Mouse (Mus musculus) kidney, embryonic 14.5 days (tissue): ENCODE results near the gene Gas7. TPM values are rescaled to one million over a fixed set of nuclear protein-coding genes. Genes with fewer than 3 reads are reported as not detected.

Experiments
- ATAC-seq: fragments of 200-750 bp; cut with Nextera tagmentation; 2 replicates; pipeline ENCODE4 v1.8.0; 2017; ENCODE audit warnings: moderate number of reproducible peaks, mild to moderate bottlenecking, moderate TSS enrichment, moderate library complexity; ENCODE audit not compliant: low FRiP score, low TSS enrichment
- H3K27ac ChIP-seq: fragments of 300-500 bp; sonication (generic); 2 replicates; pipeline ENCODE4 v1.5.1; 2014; ENCODE audit warnings: low read depth, mild to moderate bottlenecking, low read length, moderate library complexity, mixed read lengths
- H3K27me3 ChIP-seq: fragments of 300-500 bp; sonication (generic); 2 replicates; pipeline ENCODE4 v1.6.1; 2014; ENCODE audit warnings: mild to moderate bottlenecking, low read length; ENCODE audit not compliant: control insufficient read depth, insufficient read depth
- H3K36me3 ChIP-seq: fragments of 300-500 bp; sonication (generic); 2 replicates; pipeline ENCODE4 v1.6.1; 2014; ENCODE audit warnings: low read length, mixed read lengths; ENCODE audit not compliant: control insufficient read depth, insufficient read depth
- H3K4me1 ChIP-seq: fragments of 300-500 bp; sonication (generic); 2 replicates; pipeline ENCODE4 v1.6.1; 2014; ENCODE audit warnings: low read length, mixed read lengths; ENCODE audit not compliant: control insufficient read depth, insufficient read depth
- H3K4me2 ChIP-seq: fragments of 300-500 bp; sonication (generic); replicated peaks from 2 replicates; pipeline ENCODE4 v1.6.1; 2014; ENCODE audit warnings: low read depth, mild to moderate bottlenecking, low read length
- H3K4me3 ChIP-seq: fragments of 300-500 bp; sonication (generic); 2 replicates; pipeline ENCODE4 v1.5.1; 2014; ENCODE audit warnings: mild to moderate bottlenecking, low read length
- H3K9ac ChIP-seq: fragments of 300-500 bp; sonication (generic); 2 replicates; pipeline ENCODE4 v1.6.1; 2014; ENCODE audit warnings: low read depth, mild to moderate bottlenecking, low read length, moderate library complexity
- H3K9me3 ChIP-seq: fragments of 300-500 bp; sonication (generic); 2 replicates; pipeline ENCODE4 v1.6.1; 2016; ENCODE audit warnings: low read length; ENCODE audit not compliant: control insufficient read depth
- WGBS: fragments of 180-500 bp; shearing (Covaris S2); extraction: QIAGEN DNeasy Blood & Tissue Kit; methylation state at CpG from one replicate; pipeline ENCODE4 v1.1.7; 2014; 5-methylcytosine and 5-hydroxymethylcytosine counted together
- polyA plus RNA-seq: library from polyadenylated mRNA; unstranded; fragments of >200 nt; fragmentation: Nextera tagmentation; extraction: Ambion mirVana; gene quantifications from 2 replicates; pipeline ENCODE4 v1.2.1, GENCODE M21; 2014

Gas7 gene
- polyA plus RNA-seq, 1 experiment from 2014 or later: 8.3 TPM

DNA sequence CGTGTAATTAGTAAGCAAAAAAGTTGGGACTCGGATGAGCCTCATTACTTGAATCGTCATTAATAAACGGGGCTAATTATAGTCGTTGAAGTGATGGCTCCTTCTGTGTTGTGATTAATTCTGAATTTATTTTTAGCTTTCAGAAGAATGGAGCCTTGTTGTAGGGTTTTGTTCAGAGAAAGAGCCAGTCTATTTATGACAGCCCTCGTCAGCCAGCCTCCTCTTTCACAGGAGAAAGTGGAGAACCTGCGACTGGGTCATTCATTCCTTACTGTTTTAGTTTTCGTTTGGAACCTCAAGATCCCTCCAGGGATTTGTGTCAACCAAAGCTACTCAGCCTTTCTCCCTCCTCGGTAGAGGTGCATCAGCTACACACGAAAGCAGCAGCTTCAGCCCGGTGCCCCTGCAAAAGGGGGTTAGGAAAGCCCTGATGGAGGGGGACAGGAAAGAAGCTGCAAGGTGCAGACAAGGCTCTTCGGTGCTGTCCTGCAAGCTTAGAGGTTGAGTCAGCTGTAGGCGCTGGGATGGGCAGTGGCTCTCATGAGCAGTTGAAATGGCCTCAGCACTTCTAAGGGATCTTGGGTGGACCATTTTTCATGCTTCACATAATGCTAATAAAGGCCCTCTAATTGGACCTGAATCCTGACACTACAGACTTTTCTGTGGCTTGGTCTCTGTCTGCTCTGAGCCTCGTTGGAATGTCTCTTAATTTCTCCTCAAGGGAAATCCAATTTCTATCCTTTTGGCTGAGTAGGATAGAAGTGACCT is 10.0 kb upstream of the Gas7 start:
- no peaks in the 10 kb centered on the region for H3K4me1 ChIP-seq
- no peaks in the 10 kb centered on the region for H3K36me3 ChIP-seq
- H3K27ac ChIP-seq: no peak overlapping the region
- H3K4me3 ChIP-seq: no peak overlapping the region
- H3K9ac ChIP-seq: no peak overlapping the region
- H3K27me3 ChIP-seq: no peaks in the 10 kb centered on the region
- no peaks in the 10 kb centered on the region for H3K9me3 ChIP-seq
- ATAC-seq: no peak
- H3K4me2 ChIP-seq: no peak overlapping the region
- WGBS: 77% methylated on average over 14 of the region's 14 CpGs

DNA sequence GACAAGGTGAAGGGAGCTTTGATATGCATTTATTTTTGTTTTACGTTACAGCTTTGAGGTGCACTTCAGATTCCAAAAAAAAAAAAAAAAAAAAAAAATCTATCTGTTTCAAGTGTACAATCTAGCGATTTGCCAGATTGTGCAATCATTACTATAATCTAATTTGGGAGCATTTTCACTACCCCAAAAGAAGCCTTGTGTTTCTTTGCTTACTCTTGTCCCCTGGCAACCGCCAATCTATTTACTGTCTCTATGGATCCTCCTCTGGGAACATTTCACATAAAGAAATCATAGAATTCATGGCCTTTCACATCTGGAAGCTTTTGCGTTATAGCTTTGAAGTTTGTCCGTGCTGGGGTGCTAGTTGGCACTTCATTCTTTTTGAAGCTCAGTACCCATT is 3.7 kb upstream of the Gas7 start:
- H3K27ac ChIP-seq: no peak overlapping the region
- H3K4me1 ChIP-seq: no peaks in the 10 kb centered on the region
- no peak overlapping the region for H3K4me3 ChIP-seq
- no peak for ATAC-seq
- no peaks in the 10 kb centered on the region for H3K36me3 ChIP-seq
- WGBS: 86% methylated on average over 5 of the region's 5 CpGs
- H3K9ac ChIP-seq: no peak overlapping the region
- no peak overlapping the region for H3K4me2 ChIP-seq
- 0 out of 2 replicates have a peak, but pooled peaks cover 5% of the 10 kb centered on the region for H3K27me3 ChIP-seq
- no peaks in the 10 kb centered on the region for H3K9me3 ChIP-seq

GRCm38 (mm10) chr11:67455527-67455981 is 317 bp downstream of the Gas7 start:
- Histone ChIP-seq H3K4me3 (peak overlapping the region; percentile 79), H3K9me3 (no peaks in the 10 kb centered on the region), H3K4me1 (no peaks in the 10 kb centered on the region), H3K9ac (peak overlapping the region; percentile 73), H3K27ac (peak overlapping the region; percentile 11; the same call in 1 of the 2 replicates), H3K4me2 (peak overlapping the region; percentile 98), H3K27me3 (0 out of 2 replicates have a peak, but pooled peaks cover 5% of the 10 kb centered on the region), H3K36me3 (no peaks in the 10 kb centered on the region)
- WGBS: under 1% methylated on average over 33 of the region's 42 CpGs
- peak; percentile 58 for ATAC-seq

- ATAC-seq: no peak
- Histone ChIP-seq H3K27me3 (0 out of 2 replicates have a peak, but pooled peaks cover 5% of the 10 kb centered on the region), H3K4me2 (peak overlapping the region; percentile 98), H3K9me3 (no peaks in the 10 kb centered on the region), H3K4me3 (peak overlapping the region; percentile 79), H3K27ac (no peak overlapping the region), H3K4me1 (0 out of 2 replicates have a peak, but pooled peaks cover 4% of the 10 kb centered on the region), H3K9ac (peak overlapping the region; percentile 73; the same call in 1 of the 2 replicates), H3K36me3 (no peaks in the 10 kb centered on the region)
- WGBS: 7% methylated on average over 7 of the region's 7 CpGs
These were observed 792 bp downstream of the Gas7 start for GRCm38 (mm10) chr11:67456029-67456428.

- no peak overlapping the region for H3K9ac ChIP-seq
- H3K4me3 ChIP-seq: no peak overlapping the region
- no peaks in the 10 kb centered on the region for H3K27me3 ChIP-seq
- WGBS: 32% methylated on average over 2 of the region's 2 CpGs
- no peak for ATAC-seq
- H3K4me2 ChIP-seq: no peak overlapping the region
- no peaks in the 10 kb centered on the region for H3K9me3 ChIP-seq
- H3K4me1 ChIP-seq: peaks cover 11% of the 10 kb centered on the region; the same call in 1 of the 2 replicates
- no peaks in the 10 kb centered on the region for H3K36me3 ChIP-seq
- no peak overlapping the region for H3K27ac ChIP-seq
These were observed 2.9 kb downstream of the Gas7 start for GRCm38 (mm10) chr11:67458171-67458570.

- Histone ChIP-seq H3K9ac (no peak overlapping the region), H3K27ac (no peak overlapping the region), H3K4me3 (no peak overlapping the region), H3K4me1 (no peaks in the 10 kb centered on the region), H3K4me2 (no peak overlapping the region), H3K36me3 (no peaks in the 10 kb centered on the region), H3K9me3 (no peaks in the 10 kb centered on the region), H3K27me3 (no peaks in the 10 kb centered on the region)
- ATAC-seq: no peak
- WGBS: 40% methylated on average over 4 of the region's 4 CpGs
These were observed 11.9 kb downstream of the Gas7 start for GRCm38 (mm10) chr11:67467132-67467531.

DNA sequence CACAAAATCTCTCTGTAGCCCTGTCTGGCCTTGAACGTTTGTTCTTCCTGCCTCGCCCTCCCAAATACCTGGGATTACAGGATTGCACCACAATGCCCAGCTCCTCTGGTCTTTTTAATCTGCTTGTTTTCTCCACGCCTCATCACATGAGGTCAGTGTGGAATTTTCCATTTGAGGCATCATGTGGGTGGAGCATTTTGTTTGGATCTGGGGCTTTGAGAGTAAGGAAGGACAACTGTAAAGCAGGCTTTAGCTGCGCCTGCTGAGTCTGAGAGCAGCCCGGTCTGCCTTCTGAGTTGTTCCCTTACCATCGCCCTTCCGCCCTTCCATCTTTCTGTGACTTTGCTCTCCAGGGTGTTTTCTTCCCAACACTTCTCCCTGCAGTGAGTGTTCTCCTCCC is 13.6 kb downstream of the Gas7 start:
- Histone ChIP-seq H3K9me3 (no peaks in the 10 kb centered on the region), H3K27me3 (no peaks in the 10 kb centered on the region), H3K4me2 (no peak overlapping the region), H3K9ac (no peak overlapping the region), H3K27ac (no peak overlapping the region), H3K4me3 (no peak overlapping the region), H3K36me3 (no peaks in the 10 kb centered on the region), H3K4me1 (no peaks in the 10 kb centered on the region)
- ATAC-seq: no peak
- WGBS: 67% methylated on average over 7 of the region's 7 CpGs

GRCm38 (mm10) chr11:67474590-67474989 is 19.4 kb downstream of the Gas7 start:
- no peaks in the 10 kb centered on the region for H3K27me3 ChIP-seq
- no peaks in the 10 kb centered on the region for H3K9me3 ChIP-seq
- no peak overlapping the region for H3K9ac ChIP-seq
- H3K36me3 ChIP-seq: no peaks in the 10 kb centered on the region
- no peak for ATAC-seq
- no peak overlapping the region for H3K4me2 ChIP-seq
- H3K4me1 ChIP-seq: no peaks in the 10 kb centered on the region
- no peak overlapping the region for H3K4me3 ChIP-seq
- no peak overlapping the region for H3K27ac ChIP-seq
- 78% methylated on average over 5 of the region's 5 CpGs for WGBS

- Histone ChIP-seq H3K9ac (no peak overlapping the region), H3K27ac (no peak overlapping the region), H3K27me3 (no peaks in the 10 kb centered on the region), H3K4me2 (no peak overlapping the region), H3K9me3 (no peaks in the 10 kb centered on the region), H3K36me3 (no peaks in the 10 kb centered on the region), H3K4me3 (no peak overlapping the region), H3K4me1 (no peaks in the 10 kb centered on the region)
- ATAC-seq: no peak
- WGBS: 33% methylated on average over 4 of the region's 4 CpGs
These were observed 24.3 kb downstream of the Gas7 start for GRCm38 (mm10) chr11:67479534-67479933.
